Comparison of ENCODE assay signal across 8 mouse cellular contexts in the genomic region with DNA sequence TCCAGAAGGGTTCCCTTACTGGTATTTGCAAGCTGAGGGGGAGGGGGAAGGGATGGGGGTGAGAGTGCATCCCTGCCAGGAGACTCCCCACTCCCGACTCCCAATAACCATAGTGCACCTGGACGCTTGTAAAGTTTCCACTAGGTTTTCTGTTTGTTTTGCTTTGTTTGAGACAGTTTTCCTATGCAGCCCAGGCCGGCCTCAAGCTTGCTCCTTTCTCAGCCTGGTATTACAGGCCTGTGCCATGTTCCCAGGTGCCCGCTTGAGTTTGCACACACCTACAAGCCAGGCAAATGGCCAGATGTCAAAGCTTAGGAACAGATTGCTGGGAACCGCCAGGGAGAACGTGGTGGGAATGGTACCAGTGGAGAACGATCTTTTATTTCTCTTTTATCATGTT. TPM values are rescaled to one million over a fixed set of nuclear protein-coding genes. Genes with fewer than 3 reads are reported as not detected.
DNase-seq lines count a peak whose midpoint lies in the region; ATAC-seq lines count a peak whose summit lies in the region.

No protein-coding gene starts in this region.

- ATAC-seq in kidney, embryonic 15.5 days (replicated peaks; ENCODE audit: low FRiP score) = no peak
- ATAC-seq in embryonic facial prominence, embryonic 15.5 days (ENCODE audit: insufficient number of reproducible peaks, low FRiP score, low TSS enrichment, low read depth) = no peak
- no peak for ATAC-seq in limb, embryonic 11.5 days (ENCODE audit: insufficient number of reproducible peaks, low FRiP score, low TSS enrichment, low read depth)
- ATAC-seq in neural tube, embryonic 12.5 days (ENCODE audit: low FRiP score, low read depth) = no peak

- 23% methylated on average over 7 of the region's 7 CpGs for WGBS in kidney, embryonic 15.5 days
- WGBS in embryonic facial prominence, embryonic 15.5 days = 26% methylated on average over 7 of the region's 7 CpGs
- WGBS in limb, embryonic 11.5 days = 21% methylated on average over 7 of the region's 7 CpGs
- WGBS in neural tube, embryonic 12.5 days = 24% methylated on average over 7 of the region's 7 CpGs

- DNase-seq in kidney, adult 18-20 months = no peak
- peak; percentile 24 for DNase-seq in limb, embryonic 11.5 days (ENCODE audit: low spot score)
- DNase-seq in adrenal gland, adult 18-20 months (ENCODE audit: low spot score in 2 of 2) = no peak
- DNase-seq in frontal cortex, adult 2 months (ENCODE audit: extremely low spot score in 1 of 2, low spot score in 1 of 2) = no peak
- DNase-seq in cerebellum, postnatal 25 days = no peak

- H3K4me3 ChIP-seq in kidney, embryonic 15.5 days (replicated peaks) = peak overlapping the region; percentile 61
- H3K4me3 ChIP-seq in embryonic facial prominence, embryonic 15.5 days (replicated peaks) = peak overlapping the region; percentile 66
- peak overlapping the region; percentile 71 for H3K4me3 ChIP-seq in limb, embryonic 11.5 days (ENCODE audit: low read depth, low read length)
- no peak overlapping the region; the same call in 1 of the 2 replicates for H3K4me3 ChIP-seq in neural tube, embryonic 12.5 days

- H3K4me1 ChIP-seq in kidney, embryonic 15.5 days = peaks cover 44% of the 10 kb centered on the region
- H3K4me1 ChIP-seq in embryonic facial prominence, embryonic 15.5 days = peaks cover 34% of the 10 kb centered on the region
- H3K4me1 ChIP-seq in limb, embryonic 11.5 days (ENCODE audit: control insufficient read depth, insufficient read depth, low read length) = peaks cover 6% of the 10 kb centered on the region; the same call in 1 of the 2 replicates
- peaks cover 21% of the 10 kb centered on the region for H3K4me1 ChIP-seq in neural tube, embryonic 12.5 days

- no peaks in the 10 kb centered on the region for H3K36me3 ChIP-seq in kidney, embryonic 15.5 days
- no peaks in the 10 kb centered on the region for H3K36me3 ChIP-seq in embryonic facial prominence, embryonic 15.5 days
- no peaks in the 10 kb centered on the region for H3K36me3 ChIP-seq in limb, embryonic 11.5 days (ENCODE audit: control insufficient read depth, insufficient read depth, low read length)
- H3K36me3 ChIP-seq in neural tube, embryonic 12.5 days = no peaks in the 10 kb centered on the region

- H3K9me3 ChIP-seq in kidney, embryonic 15.5 days (replicated peaks) = no peaks in the 10 kb centered on the region
- no peaks in the 10 kb centered on the region for H3K9me3 ChIP-seq in embryonic facial prominence, embryonic 15.5 days (replicated peaks)
- no peaks in the 10 kb centered on the region for H3K9me3 ChIP-seq in limb, embryonic 11.5 days (ENCODE audit: control insufficient read depth, low read length)
- H3K9me3 ChIP-seq in neural tube, embryonic 12.5 days = no peaks in the 10 kb centered on the region

- H3K4me2 ChIP-seq in kidney, embryonic 15.5 days = peak overlapping the region; percentile 94
- H3K4me2 ChIP-seq in embryonic facial prominence, embryonic 15.5 days (replicated peaks) = peak overlapping the region; percentile 94
- peak overlapping the region; percentile 54 for H3K4me2 ChIP-seq in limb, embryonic 11.5 days (ENCODE audit: low read depth, severe bottlenecking)
- H3K4me2 ChIP-seq in neural tube, embryonic 12.5 days (replicated peaks) = peak overlapping the region; percentile 90

- H3K27me3 ChIP-seq in kidney, embryonic 15.5 days = peaks cover 12% of the 10 kb centered on the region
- no peaks in the 10 kb centered on the region for H3K27me3 ChIP-seq in embryonic facial prominence, embryonic 15.5 days
- H3K27me3 ChIP-seq in limb, embryonic 11.5 days (ENCODE audit: control insufficient read depth, insufficient read depth, low read length) = peaks cover 11% of the 10 kb centered on the region
- peaks cover 11% of the 10 kb centered on the region; the same call in 1 of the 2 replicates for H3K27me3 ChIP-seq in neural tube, embryonic 12.5 days (replicated peaks)

- H3K27ac ChIP-seq in kidney, embryonic 15.5 days = peak overlapping the region; percentile 90; the same call in 1 of the 2 replicates
- peak overlapping the region; percentile 93 for H3K27ac ChIP-seq in embryonic facial prominence, embryonic 15.5 days (replicated peaks)
- no peak overlapping the region for H3K27ac ChIP-seq in limb, embryonic 11.5 days (replicated peaks; ENCODE audit: low read depth, low read length)
- H3K27ac ChIP-seq in neural tube, embryonic 12.5 days = no peak overlapping the region

- H3K9ac ChIP-seq in kidney, embryonic 15.5 days = no peak overlapping the region
- H3K9ac ChIP-seq in embryonic facial prominence, embryonic 15.5 days = peak overlapping the region; percentile 45; the same call in 1 of the 2 replicates
- no peak overlapping the region for H3K9ac ChIP-seq in limb, embryonic 11.5 days (ENCODE audit: low read length)
- H3K9ac ChIP-seq in neural tube, embryonic 12.5 days = 0 out of 2 replicates have a peak overlapping the region, but pooled peaks have one; percentile 56

RNA-seq across cellular contexts. Expression of a gene that starts 50.1 kb away (rescaled TPM):
- polyA plus RNA-seq in kidney, embryonic 15.5 days (2015; fragmentation: Nextera tagmentation; extraction: Ambion mirVana) = 13.2 and 13.9 TPM in 2 replicates
- 13.9 and 16.6 TPM in 2 replicates for polyA plus RNA-seq in embryonic facial prominence, embryonic 15.5 days (2015; fragmentation: Nextera tagmentation; extraction: Ambion mirVana)
- 11.7 and 13.8 TPM in 2 replicates for polyA plus RNA-seq in limb, embryonic 11.5 days (2014; fragmentation: Nextera tagmentation; extraction: Ambion mirVana)
- polyA plus RNA-seq in neural tube, embryonic 12.5 days (2016; fragmentation: Nextera tagmentation; extraction: Ambion mirVana) = 21.2 and 21.5 TPM in 2 replicates
- total RNA-seq in adrenal gland, adult 18-20 months (2021) = 100 to 1,000 TPM; 162 to 232 TPM
- polyA plus RNA-seq in frontal cortex, adult 2 months (2012; rRNA removed) = 20.1 and 21.5 TPM in 2 replicates

Comparison
In these comparisons a context has a peak if more than half of its experiments do, and no peak if none do; other contexts are left out.
1. H3K27ac ChIP-seq: peak in kidney, embryonic 15.5 days (single experiment) and embryonic facial prominence, embryonic 15.5 days (single experiment); none in limb, embryonic 11.5 days (single experiment) and neural tube, embryonic 12.5 days (single experiment).
2. H3K9ac ChIP-seq: peak in embryonic facial prominence, embryonic 15.5 days (single experiment) and neural tube, embryonic 12.5 days (single experiment); none in kidney, embryonic 15.5 days (single experiment) and limb, embryonic 11.5 days (single experiment).
3. Peak in every context shown above with its lines, with median percentiles within 50 percentile points of each other: H3K4me2 ChIP-seq.